Comparison of ENCODE assay signal across 11 mouse cellular contexts in the genomic region with DNA sequence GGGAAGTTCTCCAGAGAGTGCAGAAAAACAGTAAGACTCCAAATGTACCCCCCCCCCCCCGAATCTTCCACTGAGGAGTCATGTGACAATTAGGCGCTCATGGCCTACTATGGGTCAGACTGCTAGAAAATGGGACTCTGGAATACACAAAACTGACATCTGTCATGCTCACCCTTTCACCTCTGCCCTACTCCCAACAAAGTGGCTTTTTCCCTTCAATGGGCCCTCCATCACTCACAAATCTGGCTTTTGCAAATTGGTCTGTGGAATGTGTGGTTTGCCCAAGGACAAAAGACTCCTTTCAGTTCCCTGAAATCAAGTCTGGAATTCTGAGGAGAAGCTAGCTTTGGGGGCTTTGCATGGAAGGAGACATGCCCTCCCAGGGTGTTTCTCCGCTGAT.
DNase-seq lines count a peak whose midpoint lies in the region; ATAC-seq and TF ChIP-seq lines count a peak whose summit lies in the region.
"Had no signal": no experiment of that assay in that cellular context is flagged by ENCODE, and none has a peak within 500 bp of the region (broad histone marks: within the 10 kb centered on the region; RNA-seq: fewer than 3 reads in every experiment).

No protein-coding gene starts in this region.

- H3K9me3 ChIP-seq in midbrain, embryonic 11.5 days (ENCODE audit: control insufficient read depth, low read length) = no peaks in the 10 kb centered on the region
- no peaks in the 10 kb centered on the region for H3K9me3 ChIP-seq in midbrain, postnatal 0 days (ENCODE audit: low read length)
- H3K9me3 ChIP-seq in hindbrain, embryonic 13.5 days = no peaks in the 10 kb centered on the region
- H3K9me3 ChIP-seq: heart, embryonic 10.5 days had no signal

- no peaks in the 10 kb centered on the region for H3K36me3 ChIP-seq in midbrain, embryonic 11.5 days (ENCODE audit: control insufficient read depth, insufficient read depth, low read length)
- no peaks in the 10 kb centered on the region for H3K36me3 ChIP-seq in midbrain, postnatal 0 days (ENCODE audit: insufficient read depth, low read length)
- no peaks in the 10 kb centered on the region for H3K36me3 ChIP-seq in hindbrain, embryonic 13.5 days
- H3K36me3 ChIP-seq: heart, embryonic 10.5 days had no signal

- DNase-seq in midbrain, embryonic 11.5 days (ENCODE audit: low spot score, missing footprints) = no peak
- no peak for DNase-seq in midbrain, postnatal 0 days (ENCODE audit: low spot score)
- peak; percentile 47 for DNase-seq in embryo, embryonic 11 days
- peak; percentile 26 for DNase-seq in retina, postnatal 1 day
- DNase-seq in left cerebral cortex, postnatal 25 days (ENCODE audit: low spot score in 2 of 2) = no peak
- DNase-seq in adrenal gland, postnatal 4 days (ENCODE audit: low spot score in 2 of 2) = no peak
- DNase-seq: cerebellum, adult 18-20 months; right cerebral cortex, postnatal 14 days; thymus, postnatal 14 days had no signal

- intact Hi-C loops in left cerebral cortex, postnatal 25 days (cut with DNase I) = no loop called here

- WGBS in midbrain, embryonic 11.5 days = 41% methylated on average over 3 of the region's 3 CpGs
- 61% methylated on average over 3 of the region's 3 CpGs for whole genome bisulfite sequencing in midbrain, postnatal 0 days
- WGBS in hindbrain, embryonic 13.5 days = 33% methylated on average over 3 of the region's 3 CpGs

- H3K4me3 ChIP-seq in midbrain, embryonic 11.5 days (ENCODE audit: low read depth, low read length) = no peak overlapping the region
- no peak overlapping the region for H3K4me3 ChIP-seq in midbrain, postnatal 0 days (ENCODE audit: low read depth, low read length)
- H3K4me3 ChIP-seq in hindbrain, embryonic 13.5 days = no peak overlapping the region
- H3K4me3 ChIP-seq: heart, embryonic 10.5 days had no signal

- TF ChIP-seq CTCF in midbrain, postnatal 0 days (IDR thresholded peaks at IDR 0.05) = no peak

- peak; percentile 58; the same call in 1 of the 2 replicates for ATAC-seq in midbrain, embryonic 11.5 days (ENCODE audit: low FRiP score)
- no peak for ATAC-seq in midbrain, postnatal 0 days (ENCODE audit: low FRiP score)
- no peak for ATAC-seq in hindbrain, embryonic 13.5 days (ENCODE audit: low FRiP score)

- peaks cover 19% of the 10 kb centered on the region for H3K4me1 ChIP-seq in midbrain, embryonic 11.5 days (ENCODE audit: control insufficient read depth, insufficient read depth, low read length)
- no peaks in the 10 kb centered on the region for H3K4me1 ChIP-seq in midbrain, postnatal 0 days (ENCODE audit: insufficient read depth, low read length)
- H3K4me1 ChIP-seq in hindbrain, embryonic 13.5 days (replicated peaks) = peaks cover 37% of the 10 kb centered on the region

- H3K27me3 ChIP-seq in midbrain, embryonic 11.5 days (ENCODE audit: control insufficient read depth, insufficient read depth, low read length) = no peaks in the 10 kb centered on the region
- H3K27me3 ChIP-seq in midbrain, postnatal 0 days (ENCODE audit: insufficient read depth, low read length) = no peaks in the 10 kb centered on the region
- H3K27me3 ChIP-seq in hindbrain, embryonic 13.5 days = no peaks in the 10 kb centered on the region

- H3K4me2 ChIP-seq in midbrain, embryonic 11.5 days = no peak overlapping the region
- H3K4me2 ChIP-seq in midbrain, postnatal 0 days (ENCODE audit: low read depth, low read length, poor library complexity, severe bottlenecking) = no peak overlapping the region
- H3K4me2 ChIP-seq in hindbrain, embryonic 13.5 days = no peak overlapping the region

- no peak overlapping the region for H3K27ac ChIP-seq in midbrain, embryonic 11.5 days (ENCODE audit: low read depth, low read length)
- no peak overlapping the region for H3K27ac ChIP-seq in midbrain, postnatal 0 days (ENCODE audit: low read depth, low read length)
- H3K27ac ChIP-seq in hindbrain, embryonic 13.5 days = 0 out of 2 replicates have a peak overlapping the region, but pooled peaks have one; percentile 25
- H3K27ac ChIP-seq: heart, embryonic 10.5 days had no signal

- H3K9ac ChIP-seq in midbrain, embryonic 11.5 days (ENCODE audit: low read length) = no peak overlapping the region
- no peak overlapping the region for H3K9ac ChIP-seq in midbrain, postnatal 0 days (replicated peaks; ENCODE audit: low read length, poor library complexity, severe bottlenecking)
- no peak overlapping the region for H3K9ac ChIP-seq in hindbrain, embryonic 13.5 days

Comparison
In these comparisons a context has a peak if more than half of its experiments do, and no peak if none do; other contexts are left out.
1. DNase-seq: peak in embryo, embryonic 11 days (single experiment) and retina, postnatal 1 day (single experiment); none in midbrain, embryonic 11.5 days (single experiment), midbrain, postnatal 0 days (single experiment), left cerebral cortex, postnatal 25 days (0 of 2) and adrenal gland, postnatal 4 days (0 of 2).